Mouse (Mus musculus) heart, embryonic 13.5 days (tissue): Measurements from ENCODE around the gene Zfp629. TPM values are rescaled to one million over a fixed set of nuclear protein-coding genes. Genes with fewer than 3 reads are reported as not detected.
"Not testable (repeated sequence)": the region's sequence is repeated elsewhere in the genome, so short reads cannot be mapped to it uniquely, and the experiment has no call there.

Experiments used
- ATAC-seq: fragments of 200-750 bp; cut with Nextera tagmentation; 2 replicates; pipeline ENCODE4 v1.8.0; 2017; ENCODE audit warnings: moderate TSS enrichment; ENCODE audit not compliant: insufficient number of reproducible peaks, low FRiP score, low TSS enrichment; ENCODE audit errors: extremely low read depth
- H3K27ac ChIP-seq: fragments of 300-500 bp; sonication (generic); replicated peaks from 2 replicates; pipeline ENCODE4 v1.5.1; 2015; ENCODE audit warnings: moderate library complexity, mild to moderate bottlenecking, inconsistent platforms
- H3K27me3 ChIP-seq: fragments of 300-500 bp; sonication (generic); replicated peaks from 2 replicates; pipeline ENCODE4 v1.6.1; 2015; ENCODE audit warnings: mild to moderate bottlenecking, inconsistent platforms
- H3K36me3 ChIP-seq: fragments of 300-500 bp; sonication (generic); 2 replicates; pipeline ENCODE4 v1.6.1; 2015; ENCODE audit warnings: mild to moderate bottlenecking, inconsistent platforms
- H3K4me1 ChIP-seq: fragments of 300-500 bp; sonication (generic); 2 replicates; pipeline ENCODE4 v1.6.1; 2015; ENCODE audit warnings: inconsistent platforms
- H3K4me2 ChIP-seq: fragments of 300-500 bp; sonication (generic); 2 replicates; pipeline ENCODE4 v1.6.1; 2015; ENCODE audit warnings: inconsistent platforms, mild to moderate bottlenecking, moderate library complexity
- H3K4me3 ChIP-seq: fragments of 300-500 bp; sonication (generic); 2 replicates; pipeline ENCODE4 v1.5.1; 2015; ENCODE audit warnings: moderate library complexity, mild to moderate bottlenecking, inconsistent platforms
- H3K9ac ChIP-seq: fragments of 300-500 bp; sonication (generic); 2 replicates; pipeline ENCODE4 v1.6.1; 2015; ENCODE audit warnings: inconsistent platforms, mild to moderate bottlenecking, moderate library complexity
- H3K9me3 ChIP-seq: fragments of 300-500 bp; sonication (generic); 2 replicates; pipeline ENCODE4 v1.6.1; 2016; ENCODE audit warnings: inconsistent platforms
- WGBS: fragments of 180-500 bp; shearing (Covaris S2); methylation state at CpG from one replicate; pipeline ENCODE4 v1.1.7; 2015; ENCODE audit warnings: mixed read lengths; 5-methylcytosine and 5-hydroxymethylcytosine counted together
- polyA plus RNA-seq: library from polyadenylated mRNA; unstranded; fragments of >200 nt; fragmentation: Nextera tagmentation; extraction: Ambion mirVana; gene quantifications from 2 replicates; pipeline ENCODE4 v1.2.1, GENCODE M21; 2015

Gene Zfp629
- 8.4 and 9.5 TPM in 2 replicates for polyA plus RNA-seq

DNA sequence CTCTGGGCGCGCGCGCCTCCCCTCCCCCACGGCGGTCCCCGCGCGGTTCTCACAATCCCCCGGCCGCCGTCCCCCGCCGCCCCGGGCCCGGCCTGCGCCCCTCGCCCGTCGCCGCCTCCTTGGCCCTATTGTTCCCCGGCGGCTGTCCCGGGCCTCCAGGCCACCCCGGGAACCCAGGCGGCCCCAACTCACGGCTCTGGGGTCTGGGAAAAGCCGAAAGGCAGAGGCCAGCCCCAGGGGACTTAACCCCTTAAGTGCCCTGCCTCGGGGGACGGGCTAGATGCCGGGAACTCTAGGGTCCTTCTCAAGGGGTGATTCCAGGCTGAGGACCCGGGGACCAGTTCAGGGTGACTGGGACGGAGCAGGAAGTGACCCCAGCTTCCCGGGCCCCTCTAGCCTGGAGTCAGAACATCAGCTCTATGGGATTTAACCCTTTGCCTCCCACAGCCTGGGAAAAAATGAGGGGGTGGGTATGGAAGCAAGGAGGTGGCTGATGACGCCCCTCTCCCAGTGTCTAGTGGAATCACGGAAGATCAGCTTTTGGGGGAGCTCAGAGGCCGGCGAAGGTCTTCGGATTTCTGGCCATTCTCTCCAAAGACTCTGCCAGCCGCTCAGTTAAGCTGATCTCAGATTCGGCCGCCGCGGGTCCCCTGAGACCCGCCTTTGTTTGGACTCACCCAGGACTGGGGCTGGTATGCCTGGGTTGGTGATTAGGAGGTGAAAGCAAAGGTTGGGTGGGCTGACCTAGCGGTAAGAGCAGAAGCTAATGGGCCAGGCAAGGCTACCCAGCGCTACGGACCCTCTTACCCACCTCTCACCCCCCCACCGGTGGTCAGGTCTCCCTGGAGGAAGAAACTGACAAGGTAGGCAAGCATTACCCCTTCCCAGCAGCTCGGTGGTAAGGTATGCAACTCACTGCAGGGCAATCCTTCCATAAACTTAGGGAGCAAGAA is at the start of gene Zfp629:
TSS of gene Zfp629 (minus strand) at position 907 of the 953 bp plus-strand sequence.
- peak within 1 kb of the TSS; percentile 99 for H3K9ac ChIP-seq
- peak within 1 kb of the TSS; percentile 77 for H3K4me2 ChIP-seq
- no peaks in the 10 kb centered on the region for H3K27me3 ChIP-seq
- peaks cover 36% of the 10 kb centered on the region for H3K36me3 ChIP-seq
- peaks cover 23% of the 10 kb centered on the region for H3K4me1 ChIP-seq
- under 1% methylated on average over 46 of the region's 50 CpGs for WGBS
- H3K27ac ChIP-seq: peak within 1 kb of the TSS; percentile 89
- ATAC-seq: 0 out of 2 replicates have a peak, but pooled peaks have one; percentile 45
- H3K4me3 ChIP-seq: peak within 1 kb of the TSS; percentile 89
- peaks cover 22% of the 10 kb centered on the region for H3K9me3 ChIP-seq

GRCm38 (mm10) chr7:127662926-127663325 is 47.3 kb upstream of the Zfp629 start:
- Histone ChIP-seq H3K9me3 (no peaks in the 10 kb centered on the region), H3K4me1 (0 out of 2 replicates have a peak, but pooled peaks cover 9% of the 10 kb centered on the region), H3K27ac (no peak overlapping the region), H3K4me2 (no peak overlapping the region), H3K36me3 (peaks cover 13% of the 10 kb centered on the region), H3K9ac (no peak overlapping the region), H3K27me3 (no peaks in the 10 kb centered on the region), H3K4me3 (no peak overlapping the region)
- no peak for ATAC-seq
- 70% methylated on average over 6 of the region's 6 CpGs for WGBS

- Histone ChIP-seq H3K4me1 (no peaks in the 10 kb centered on the region), H3K4me2 (no peak overlapping the region), H3K4me3 (no peak overlapping the region), H3K9ac (no peak overlapping the region), H3K27me3 (no peaks in the 10 kb centered on the region), H3K36me3 (peaks cover 13% of the 10 kb centered on the region), H3K9me3 (no peaks in the 10 kb centered on the region), H3K27ac (no peak overlapping the region)
- ATAC-seq: no peak
- 70% methylated on average over 6 of the region's 6 CpGs for WGBS
Measured at GRCm38 (mm10) chr7:127661833-127662232, 46.2 kb upstream of the Zfp629 start.

DNA sequence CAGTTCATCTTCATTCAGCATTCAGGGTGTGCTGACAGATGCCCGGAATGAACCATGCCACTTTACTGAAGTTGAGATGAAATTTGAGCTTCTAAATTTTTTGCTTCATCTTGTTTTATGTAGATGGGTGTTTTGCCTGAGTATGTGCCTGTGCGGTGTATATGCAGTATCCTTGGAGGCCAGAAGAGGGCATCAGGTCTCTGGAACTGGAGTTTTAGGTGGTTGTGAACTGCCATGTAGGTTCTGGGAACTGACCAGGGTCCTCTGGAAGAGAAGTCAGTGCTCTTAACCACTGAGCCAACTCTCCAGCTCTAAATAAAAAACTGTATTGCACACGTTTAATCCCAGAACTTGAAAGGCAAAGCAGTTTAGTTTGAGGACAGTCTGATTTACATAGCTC is 45.3 kb upstream of the Zfp629 start:
- Histone ChIP-seq H3K9ac (no peak overlapping the region), H3K4me1 (no peaks in the 10 kb centered on the region), H3K36me3 (peaks cover 4% of the 10 kb centered on the region), H3K27ac (no peak overlapping the region), H3K4me3 (no peak overlapping the region), H3K27me3 (no peaks in the 10 kb centered on the region), H3K4me2 (no peak overlapping the region), H3K9me3 (no peaks in the 10 kb centered on the region)
- 87% methylated on average over 3 of the region's 3 CpGs for WGBS
- no peak for ATAC-seq

DNA sequence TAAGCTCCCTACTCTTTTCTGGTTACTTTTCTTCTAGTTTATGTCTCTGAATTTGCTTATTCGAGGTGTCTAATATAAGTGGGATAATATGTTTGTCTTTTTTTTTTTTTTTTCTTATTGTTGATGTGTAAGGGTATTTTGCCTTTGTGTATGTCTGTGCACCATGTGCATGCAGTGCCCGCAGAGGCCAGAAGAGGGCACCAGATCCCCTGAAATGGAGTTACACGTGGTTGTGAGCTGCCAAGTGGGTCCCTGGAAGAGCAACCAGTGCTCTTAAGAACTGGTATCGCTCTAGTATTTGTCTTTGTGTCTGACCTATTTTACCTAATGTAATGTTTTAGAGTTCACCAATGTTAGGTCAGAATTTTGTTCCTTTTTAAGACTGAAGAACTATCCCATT is 41.3 kb upstream of the Zfp629 start:
- Histone ChIP-seq H3K4me3 (no peak overlapping the region), H3K9ac (no peak overlapping the region), H3K27me3 (no peaks in the 10 kb centered on the region), H3K4me2 (no peak overlapping the region), H3K27ac (no peak overlapping the region), H3K9me3 (no peaks in the 10 kb centered on the region), H3K36me3 (no peaks in the 10 kb centered on the region), H3K4me1 (0 out of 2 replicates have a peak, but pooled peaks cover 6% of the 10 kb centered on the region)
- 24% methylated on average over 4 of the region's 4 CpGs for WGBS
- ATAC-seq: no peak

DNA sequence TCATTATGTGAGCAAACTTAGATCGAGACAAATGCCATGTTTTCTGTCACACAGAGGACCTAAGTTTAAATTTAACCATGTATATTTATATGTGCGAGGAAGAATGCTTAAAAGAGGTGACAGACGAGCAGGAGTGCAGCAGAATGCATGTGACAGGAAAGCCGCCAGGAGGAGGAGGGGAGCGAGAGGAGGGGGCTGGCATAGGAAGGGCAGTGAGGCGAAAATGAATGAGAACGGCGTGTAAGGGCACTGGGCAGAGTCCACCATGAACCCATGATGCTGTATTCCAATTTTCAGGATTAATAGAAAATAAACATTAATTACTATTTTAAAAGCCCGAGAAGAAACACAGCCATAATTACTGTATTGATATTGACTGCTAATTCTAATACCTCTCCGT is 38.7 kb upstream of the Zfp629 start:
- WGBS: 73% methylated on average over 10 of the region's 10 CpGs
- no peak overlapping the region for H3K9ac ChIP-seq
- no peak overlapping the region for H3K4me3 ChIP-seq
- H3K27me3 ChIP-seq: peaks cover 10% of the 10 kb centered on the region; the same call in 1 of the 2 replicates
- no peak for ATAC-seq
- H3K27ac ChIP-seq: no peak overlapping the region
- 0 out of 2 replicates have a peak, but pooled peaks cover 9% of the 10 kb centered on the region for H3K4me1 ChIP-seq
- H3K9me3 ChIP-seq: no peaks in the 10 kb centered on the region
- no peaks in the 10 kb centered on the region for H3K36me3 ChIP-seq
- no peak overlapping the region for H3K4me2 ChIP-seq

DNA sequence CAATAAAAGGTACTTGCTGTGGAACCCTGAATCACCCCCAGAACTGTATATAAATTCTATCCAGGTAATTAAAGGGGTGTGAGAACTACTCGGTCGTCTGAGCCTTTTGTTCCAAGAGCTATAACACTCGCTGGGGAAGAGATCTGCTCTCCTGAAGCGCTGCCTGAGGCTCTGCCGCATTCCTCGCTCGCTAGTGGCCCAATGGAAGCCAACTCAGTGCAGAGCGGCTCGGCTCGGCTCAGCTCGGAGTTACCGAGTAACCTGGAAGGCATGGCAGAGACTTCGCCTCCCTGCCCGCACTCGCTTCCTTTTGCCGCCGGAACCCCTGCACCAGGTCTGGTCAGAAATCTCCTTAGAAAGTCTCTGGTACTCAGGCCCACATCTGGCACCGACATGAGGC is 36.5 kb upstream of the Zfp629 start:
- Histone ChIP-seq H3K9ac (peak overlapping the region; percentile 66), H3K27me3 (peaks cover 11% of the 10 kb centered on the region; the same call in 1 of the 2 replicates), H3K36me3 (no peaks in the 10 kb centered on the region), H3K4me2 (peak overlapping the region; percentile 68), H3K4me1 (0 out of 2 replicates have a peak, but pooled peaks cover 9% of the 10 kb centered on the region), H3K9me3 (no peaks in the 10 kb centered on the region), H3K4me3 (peak overlapping the region; percentile 41), H3K27ac (no peak overlapping the region)
- no peak for ATAC-seq
- WGBS: 13% methylated on average over 18 of the region's 18 CpGs

- 65% methylated on average over 2 of the region's 3 CpGs for WGBS
- H3K36me3 ChIP-seq: no peaks in the 10 kb centered on the region
- H3K27ac ChIP-seq: no peak overlapping the region
- H3K4me1 ChIP-seq: 0 out of 2 replicates have a peak, but pooled peaks cover 9% of the 10 kb centered on the region
- H3K4me3 ChIP-seq: no peak overlapping the region
- no peak for ATAC-seq
- no peaks in the 10 kb centered on the region for H3K9me3 ChIP-seq
- peaks cover 15% of the 10 kb centered on the region; the same call in 1 of the 2 replicates for H3K27me3 ChIP-seq
- H3K9ac ChIP-seq: peak overlapping the region; percentile 66; the same call in 1 of the 2 replicates
- peak overlapping the region; percentile 68 for H3K4me2 ChIP-seq
Measured at GRCm38 (mm10) chr7:127651624-127652023, 36.0 kb upstream of the Zfp629 start.

- no peak for ATAC-seq
- H3K27ac ChIP-seq: no peak overlapping the region
- no peak overlapping the region for H3K9ac ChIP-seq
- H3K27me3 ChIP-seq: peaks cover 26% of the 10 kb centered on the region; the same call in 1 of the 2 replicates
- WGBS: 73% methylated on average over 6 of the region's 6 CpGs
- H3K36me3 ChIP-seq: no peaks in the 10 kb centered on the region
- H3K4me2 ChIP-seq: no peak overlapping the region
- no peak overlapping the region for H3K4me3 ChIP-seq
- H3K9me3 ChIP-seq: no peaks in the 10 kb centered on the region
- H3K4me1 ChIP-seq: 0 out of 2 replicates have a peak, but pooled peaks cover 9% of the 10 kb centered on the region
Measured at GRCm38 (mm10) chr7:127649206-127649605, 33.6 kb upstream of the Zfp629 start.

- H3K9me3 ChIP-seq: no peaks in the 10 kb centered on the region
- ATAC-seq: no peak
- H3K4me2 ChIP-seq: no peak overlapping the region
Measured at GRCm38 (mm10) chr7:127648516-127649201, 33.1 kb upstream of the Zfp629 start.

GRCm38 (mm10) chr7:127647576-127647975 is 32.0 kb upstream of the Zfp629 start:
- not testable (repeated sequence) for H3K4me2 ChIP-seq, H3K9me3 ChIP-seq, H3K4me1 ChIP-seq, H3K36me3 ChIP-seq, H3K4me3 ChIP-seq, H3K9ac ChIP-seq, H3K27ac ChIP-seq, ATAC-seq
- peaks cover 26% of the 10 kb centered on the region; the same call in 1 of the 2 replicates for H3K27me3 ChIP-seq
- 91% methylated on average over 7 of the region's 7 CpGs for WGBS

More at GRCm38 (mm10) chr7:127648516-127649201, 33.1 kb upstream of the Zfp629 start:
- Histone ChIP-seq H3K27ac (no peak overlapping the region), H3K27me3 (peaks cover 26% of the 10 kb centered on the region; the same call in 1 of the 2 replicates), H3K9ac (no peak overlapping the region), H3K4me3 (no peak overlapping the region), H3K36me3 (no peaks in the 10 kb centered on the region), H3K4me1 (0 out of 2 replicates have a peak, but pooled peaks cover 9% of the 10 kb centered on the region)
- 74% methylated on average over 4 of the region's 4 CpGs for WGBS
